Mouse (Mus musculus) erythroblast, embryonic 14.5 days (primary cell): Measurements from ENCODE around the gene Dab1.

ENCODE experiments used
- GATA1 ChIP-seq: IDR thresholded peaks from 2 replicates; pipeline ENCODE4 v1.6.1; 2012; ENCODE audit warnings: low read length, inconsistent platforms, mixed read lengths
- TAL1 ChIP-seq: IDR thresholded peaks from 3 replicates; pipeline ENCODE4 v1.6.1; 2012; ENCODE audit warnings: low read length, inconsistent platforms, mixed read lengths

- TF ChIP-seq GATA1 (no peak), TAL1 (no peak)
Measured at GRCm38 (mm10) chr4:103926682-103927081, 307.5 kb downstream of the Dab1 start.
